Mouse (Mus musculus) bone marrow, adult 2 months (tissue): Measurements from ENCODE around the gene Atg4a. TPM values are rescaled to one million over a fixed set of nuclear protein-coding genes. Genes with fewer than 3 reads are reported as not detected.

Experiments
- H3K27ac ChIP-seq: fragments of 200-500 bp; 2 replicates; pipeline ENCODE4 v1.5.1; 2012; ENCODE audit warnings: low read depth, mild to moderate bottlenecking, control low read depth, inconsistent platforms, low read length; ENCODE audit not compliant: control insufficient read depth, poor library complexity, insufficient read depth
- H3K4me1 ChIP-seq: fragments of 200-500 bp; 2 replicates; pipeline ENCODE4 v1.6.1; 2011; ENCODE audit warnings: low read length; ENCODE audit not compliant: control insufficient read depth, insufficient read depth
- H3K4me3 ChIP-seq: fragments of 200-500 bp; replicated peaks from 2 replicates; pipeline ENCODE3; 2011; ENCODE audit warnings: mild to moderate bottlenecking, low read depth, low read length, control low read depth; ENCODE audit not compliant: control insufficient read depth
- CTCF ChIP-seq: fragments of 200-500 bp; IDR thresholded peaks from 2 replicates; pipeline ENCODE4 v1.5.1; 2011; ENCODE audit warnings: low read length, control low read depth; ENCODE audit not compliant: control insufficient read depth, insufficient read depth
- POLR2A ChIP-seq: fragments of 200-500 bp; IDR thresholded peaks from 2 replicates; pipeline ENCODE4 v1.6.1; 2011; ENCODE audit warnings: low read depth, mild to moderate bottlenecking, control low read depth, low read length, borderline replicate concordance; ENCODE audit not compliant: control insufficient read depth
- WGBS: fragments of 180-500 bp; shearing (Covaris S2); methylation state at CpG from one replicate; pipeline ENCODE4 v1.1.7; 2018; 5-methylcytosine and 5-hydroxymethylcytosine counted together
- polyA plus RNA-seq: library from polyadenylated mRNA; stranded (reverse); fragments of >200 nt; gene quantifications from 2 replicates; pipeline ENCODE4 v1.2.4, GENCODE M21; 2011; ENCODE audit warnings: low replicate concordance; ENCODE audit not compliant: missing spikeins, insufficient read depth, insufficient read length

Gene Atg4a
- polyA plus RNA-seq, 1 experiment, result 40.0 TPM

DNA sequence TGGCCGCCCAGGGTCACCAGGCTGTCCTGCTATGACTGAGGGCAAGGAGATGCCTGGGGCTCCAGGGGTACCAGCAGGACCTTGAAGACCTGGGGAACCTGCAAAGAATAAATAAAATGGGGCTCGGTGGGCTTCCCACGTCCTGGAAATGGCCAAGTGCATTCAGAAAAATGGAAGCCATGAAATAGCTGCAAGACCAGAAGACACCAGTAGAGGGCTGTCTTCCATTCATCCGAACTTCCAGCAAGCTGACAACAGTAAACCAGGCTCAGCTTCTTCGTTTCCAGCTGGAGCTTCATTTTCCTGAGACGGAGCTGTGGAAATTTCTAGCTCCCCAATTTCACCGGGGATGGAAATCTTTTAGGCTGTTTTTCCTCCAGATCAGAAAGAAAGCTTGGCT lies 218.6 kb downstream of the Atg4a start:
- H3K27ac ChIP-seq, result no peak overlapping the region
- no peak for TF ChIP-seq POLR2A
- no peak for TF ChIP-seq CTCF
- no peaks in the 10 kb centered on the region for H3K4me1 ChIP-seq
- 42% methylated on average over 7 of the region's 7 CpGs for WGBS
- H3K4me3 ChIP-seq, result no peak overlapping the region

DNA sequence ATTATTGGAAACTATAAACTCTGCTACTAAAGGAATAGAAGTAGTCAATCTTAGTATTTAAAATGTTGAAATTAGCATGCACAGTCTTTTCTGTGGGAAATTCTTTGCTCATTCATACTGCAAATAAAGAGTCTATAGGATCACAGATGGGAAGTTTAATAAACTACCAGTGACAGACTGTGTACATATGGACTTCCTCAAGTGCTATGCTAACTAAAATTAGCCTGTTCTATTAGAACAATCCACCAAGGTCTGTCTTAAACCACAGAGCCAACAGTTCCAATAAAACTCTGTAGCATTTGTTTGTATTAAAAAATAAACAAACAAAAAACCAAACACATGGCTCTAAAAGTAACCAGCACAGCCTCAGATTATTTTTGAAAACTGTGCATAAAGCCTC lies 238.3 kb downstream of the Atg4a start:
- H3K27ac ChIP-seq, result no peak overlapping the region
- H3K4me3 ChIP-seq, result no peak overlapping the region
- no peak for TF ChIP-seq CTCF
- no peak for TF ChIP-seq POLR2A
- no peaks in the 10 kb centered on the region for H3K4me1 ChIP-seq

DNA sequence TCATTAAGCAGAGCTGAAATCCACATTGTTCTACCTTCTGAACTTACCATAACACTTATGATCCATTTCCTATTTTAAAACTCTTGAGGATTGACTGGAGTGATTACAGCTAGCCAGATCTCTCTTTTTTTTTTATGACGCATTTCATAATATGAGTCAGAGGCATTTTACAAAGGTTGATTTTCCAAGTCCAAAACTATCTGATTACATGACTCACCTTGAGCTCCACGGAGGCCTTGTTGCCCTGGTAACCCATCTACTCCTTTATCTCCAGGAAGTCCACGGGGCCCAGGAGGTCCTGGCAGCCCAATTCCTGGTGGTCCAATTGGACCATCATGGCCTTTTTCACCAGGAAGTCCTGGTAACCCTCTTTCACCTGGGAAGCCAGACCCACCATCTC lies 242.3 kb downstream of the Atg4a start:
- H3K4me1 ChIP-seq, result no peaks in the 10 kb centered on the region
- no peak overlapping the region for H3K27ac ChIP-seq
- TF ChIP-seq CTCF, result no peak
- TF ChIP-seq POLR2A, result no peak
- 60% methylated on average over 3 of the region's 3 CpGs for WGBS
- H3K4me3 ChIP-seq, result no peak overlapping the region

DNA sequence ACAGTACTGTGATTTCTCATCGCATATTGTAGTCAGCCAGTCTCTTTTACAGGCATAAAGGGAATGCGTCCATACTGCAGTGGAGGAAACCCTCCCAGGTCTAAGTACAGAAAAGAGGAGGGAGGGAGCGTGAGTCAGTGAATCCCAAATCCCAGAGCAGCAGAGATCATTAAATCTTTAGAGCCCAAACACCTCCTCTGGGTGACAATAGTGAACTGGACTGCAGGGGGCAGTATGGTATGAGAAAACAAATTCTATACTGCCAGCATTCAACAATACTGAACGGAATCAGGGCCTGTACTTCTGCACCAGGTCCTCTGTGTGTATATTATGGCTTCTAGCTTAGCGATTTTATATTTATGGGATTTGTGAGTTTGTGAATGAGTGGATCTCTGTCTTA lies 256.1 kb downstream of the Atg4a start:
- Histone ChIP-seq H3K4me1 (no peaks in the 10 kb centered on the region), H3K27ac (no peak overlapping the region), H3K4me3 (no peak overlapping the region)
- TF ChIP-seq POLR2A, result no peak
- TF ChIP-seq CTCF, result no peak
- 51% methylated on average over 5 of the region's 5 CpGs for WGBS

Other genes starting within 250 kb of the Atg4a start
- 0.75 and 1.6 TPM in 2 replicates for gene Tex13b, start 143.5 kb upstream of the Atg4a start, polyA plus RNA-seq
- gene Vsig1, start 49.3 kb upstream of the Atg4a start, polyA plus RNA-seq, result not detected in 2 replicates
- 14.3 and 25.8 TPM in 2 replicates for gene Psmd10, start 179 bp upstream of the Atg4a start, polyA plus RNA-seq